Mouse (Mus musculus) monocyte, adult 2 months (primary cell): ENCODE measurements around the gene Iffo1.
A peak's percentile ranks its signal among the peaks of the same experiment; 100 is the strongest.

Source experiments
- DNase-seq, 2 experiments: peaks; one replicate each; pipeline ENCODE4 v3.0.0; 2022; ENCODE audit warnings: low spot score in 2 of 2, low read depth in 1 of 2

The Iffo1 gene

GRCm38 (mm10) chr6:125145001-125145400 is at the start of gene Iffo1:
Gene Iffo1 (plus strand): TSS chr6:125145241.
- peak in 1 of 2 experiments; percentile 70 for DNase-seq

GRCm38 (mm10) chr6:125095391-125096278 is 49.4 kb upstream of the Iffo1 start, which contains the start of gene Chd4:
Gene Chd4 (plus strand): TSS chr6:125095981.
- DNase-seq: peak in 1 of 2 experiments; percentile 60

GRCm38 (mm10) chr6:125096279-125096596 is 48.8 kb upstream of the Iffo1 start:
- DNase-seq: no peak

- DNase-seq: no peak
These were observed 48.3 kb upstream of the Iffo1 start for GRCm38 (mm10) chr6:125096597-125097345.

GRCm38 (mm10) chr6:125097346-125097689 is 47.7 kb upstream of the Iffo1 start:
- DNase-seq: no peak

GRCm38 (mm10) chr6:125097951-125098350 is 47.1 kb upstream of the Iffo1 start:
- no peak for DNase-seq

GRCm38 (mm10) chr6:125098513-125098912 is 46.5 kb upstream of the Iffo1 start:
- DNase-seq: no peak

- no peak for DNase-seq
These were observed 45.5 kb upstream of the Iffo1 start for GRCm38 (mm10) chr6:125099421-125099971.

- DNase-seq: no peak
These were observed 43.6 kb upstream of the Iffo1 start for GRCm38 (mm10) chr6:125101444-125101843.

GRCm38 (mm10) chr6:125104223-125104622 is 40.8 kb upstream of the Iffo1 start:
- no peak for DNase-seq

- DNase-seq: no peak
These were observed 37.3 kb upstream of the Iffo1 start for GRCm38 (mm10) chr6:125107705-125108104.

GRCm38 (mm10) chr6:125109371-125109770 is 35.7 kb upstream of the Iffo1 start:
- no peak for DNase-seq

GRCm38 (mm10) chr6:125110927-125111326 is 34.1 kb upstream of the Iffo1 start:
- no peak for DNase-seq

- DNase-seq: no peak
These were observed 32.5 kb upstream of the Iffo1 start for GRCm38 (mm10) chr6:125112553-125112952.

- DNase-seq: no peak
These were observed 25.7 kb upstream of the Iffo1 start for GRCm38 (mm10) chr6:125119387-125119786.

GRCm38 (mm10) chr6:125128724-125129123 is 16.3 kb upstream of the Iffo1 start:
- no peak for DNase-seq

- no peak for DNase-seq
These were observed 15.2 kb upstream of the Iffo1 start for GRCm38 (mm10) chr6:125129710-125130402.

GRCm38 (mm10) chr6:125131302-125132156 is 13.5 kb upstream of the Iffo1 start, which contains the start of gene Nop2:
Gene Nop2 (plus strand): TSS chr6:125131909.
- peak; percentile 50 to 77 for DNase-seq

- no peak for DNase-seq
These were observed 12.6 kb upstream of the Iffo1 start for GRCm38 (mm10) chr6:125132470-125132869.

GRCm38 (mm10) chr6:125137002-125137671 is 7.9 kb upstream of the Iffo1 start:
- DNase-seq: no peak
